Mouse (Mus musculus): ENCODE measurements around the gene 4933405L10Rik.

4933405L10Rik gene

GRCm38 (mm10) chr8:105707498-105708403, at the start of gene 4933405L10Rik, which contains the start of gene Enkd1:
TSS of gene 4933405L10Rik (plus strand) at chr8:105707655.
TSS of gene Enkd1 (minus strand) at chr8:105708210.
- peak; percentile 93 for DNase-seq

- DNase-seq, result peak; percentile 58
Measured at GRCm38 (mm10) chr8:105661167-105661566, 46.3 kb upstream of the 4933405L10Rik start.

- no peak for DNase-seq
Measured at GRCm38 (mm10) chr8:105677891-105678290, 29.6 kb upstream of the 4933405L10Rik start.

GRCm38 (mm10) chr8:105685325-105685724, 22.1 kb upstream of the 4933405L10Rik start:
- DNase-seq, result no peak

- DNase-seq, result peak; percentile 55
Measured at GRCm38 (mm10) chr8:105685796-105686308, 21.6 kb upstream of the 4933405L10Rik start, which contains the start of gene Carmil2. TSS of gene Carmil2 (plus strand) at chr8:105686274.

GRCm38 (mm10) chr8:105686551-105686950, 20.9 kb upstream of the 4933405L10Rik start:
- no peak for DNase-seq

- DNase-seq, result no peak
Measured at GRCm38 (mm10) chr8:105687512-105687911, 19.9 kb upstream of the 4933405L10Rik start.

- DNase-seq, result no peak
Measured at GRCm38 (mm10) chr8:105688242-105688752, 19.2 kb upstream of the 4933405L10Rik start.

GRCm38 (mm10) chr8:105689256-105689982, 18.0 kb upstream of the 4933405L10Rik start:
- peak; percentile 9 for DNase-seq

GRCm38 (mm10) chr8:105689983-105690360, 17.5 kb upstream of the 4933405L10Rik start:
- DNase-seq, result no peak

- DNase-seq, result no peak
Measured at GRCm38 (mm10) chr8:105690978-105691377, 16.5 kb upstream of the 4933405L10Rik start.

- peak; percentile 52 for DNase-seq
Measured at GRCm38 (mm10) chr8:105692449-105693182, 14.8 kb upstream of the 4933405L10Rik start.

GRCm38 (mm10) chr8:105693648-105694047, 13.8 kb upstream of the 4933405L10Rik start:
- DNase-seq, result peak; percentile 87

- peak; percentile 80 for DNase-seq
Measured at GRCm38 (mm10) chr8:105694051-105694799, 13.2 kb upstream of the 4933405L10Rik start.

GRCm38 (mm10) chr8:105695080-105695780, 12.2 kb upstream of the 4933405L10Rik start:
- DNase-seq, result no peak

GRCm38 (mm10) chr8:105697196-105697780, 10.2 kb upstream of the 4933405L10Rik start:
- DNase-seq, result no peak

GRCm38 (mm10) chr8:105698734-105699133, 8.7 kb upstream of the 4933405L10Rik start:
- DNase-seq, result no peak

- DNase-seq, result peak; percentile 59
Measured at GRCm38 (mm10) chr8:105699488-105700215, 7.8 kb upstream of the 4933405L10Rik start.

GRCm38 (mm10) chr8:105700566-105700965, 6.9 kb upstream of the 4933405L10Rik start:
- no peak for DNase-seq

All from cerebellum, adult 9-10 months (tissue).